Mouse (Mus musculus) bone marrow, adult 2 months (tissue): ENCODE measurements around the gene Hoxa9.

ENCODE experiments used
- CTCF ChIP-seq: fragments of 200-500 bp; IDR thresholded peaks from 2 replicates; pipeline ENCODE4 v1.5.1; 2011; ENCODE audit warnings: low read length, control low read depth; ENCODE audit not compliant: control insufficient read depth, insufficient read depth
- POLR2A ChIP-seq: fragments of 200-500 bp; IDR thresholded peaks from 2 replicates; pipeline ENCODE4 v1.6.1; 2011; ENCODE audit warnings: low read depth, mild to moderate bottlenecking, control low read depth, low read length, borderline replicate concordance; ENCODE audit not compliant: control insufficient read depth

- TF ChIP-seq POLR2A (no peak), CTCF (no peak)
Observed at GRCm38 (mm10) chr6:52180726-52181125, 50.2 kb downstream of the Hoxa9 start.
